Mouse (Mus musculus) neutrophil, adult 59 days (primary cell): ENCODE results near the gene Mcemp1. TPM values are rescaled to one million over a fixed set of nuclear protein-coding genes. Genes with fewer than 3 reads are reported as not detected.

ENCODE experiments used
- total RNA-seq, 2 experiments: library from RNA; stranded (reverse); gene quantifications; 1 replicate in 1 of 2; 2 replicates in 1 of 2; pipeline ENCODE4 v1.2.4; 2023

The Mcemp1 gene
- total RNA-seq: 100 to 1,000 TPM; 302 to 336 TPM

DNA sequence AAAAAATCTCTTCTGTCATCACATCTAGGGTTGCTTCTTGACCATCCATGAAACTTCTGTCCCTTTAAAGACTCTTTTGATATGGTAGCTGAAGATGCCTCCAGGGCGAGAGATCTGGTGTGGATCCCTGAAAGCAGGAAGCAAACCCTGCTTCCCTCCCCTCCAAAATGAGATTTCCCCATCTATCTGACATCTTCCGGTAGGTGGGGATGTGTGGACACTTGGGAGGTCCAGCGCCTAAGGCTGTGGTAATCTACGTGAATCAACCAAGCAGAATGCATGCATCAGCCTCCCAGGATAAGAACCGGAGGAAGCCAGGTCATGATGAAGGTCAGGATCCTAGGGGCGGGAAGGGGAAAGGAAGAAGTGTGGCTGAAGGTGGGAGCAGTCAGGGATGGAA, at the start of gene Mcemp1:
Gene Mcemp1 (plus strand): TSS at position 248 of the 400 bp plus-strand sequence.

DNA sequence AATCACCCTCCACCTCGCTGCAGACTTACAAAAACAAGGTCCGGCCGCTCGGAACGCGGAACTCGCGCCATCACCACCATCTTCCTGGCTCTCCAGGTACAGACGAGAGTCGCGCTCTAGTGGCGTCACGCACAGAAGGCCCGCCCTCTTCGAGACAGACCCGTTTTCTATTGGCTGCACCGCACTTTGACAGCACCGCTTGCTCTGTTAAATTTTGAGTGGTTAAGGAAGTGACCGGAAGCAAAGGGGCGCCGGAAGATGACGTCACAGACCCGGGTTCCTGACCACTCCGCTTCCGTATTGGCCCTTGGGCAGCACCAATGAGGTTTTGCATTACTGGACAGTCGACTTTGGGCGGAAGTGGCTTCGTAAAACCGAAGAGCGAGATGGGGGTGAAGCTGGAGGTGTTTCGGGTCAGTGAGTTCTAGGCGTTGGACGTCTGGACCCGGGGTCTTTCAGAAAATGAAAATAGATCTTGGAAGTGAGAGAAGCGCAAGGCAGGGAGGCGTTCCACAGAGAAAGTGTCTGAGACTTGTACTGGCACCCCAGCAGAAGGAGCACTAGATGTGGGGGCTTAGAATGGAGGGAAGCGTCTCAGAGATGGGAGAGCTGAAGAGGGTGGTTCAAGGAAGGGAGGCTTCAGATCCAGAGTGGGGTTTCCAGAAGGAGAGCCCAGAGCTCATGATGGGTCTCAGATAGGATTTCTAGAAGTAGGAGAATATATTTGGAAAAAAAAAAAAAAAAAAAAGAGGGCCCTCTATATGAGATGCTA, 44.2 kb upstream of the Mcemp1 start, which contains the start of the genes Xab2 and Pet100:
Gene Xab2 (minus strand): TSS at position 118 of the 772 bp plus-strand sequence.
Gene Pet100 (plus strand): TSS at position 350 of the 772 bp plus-strand sequence.

DNA sequence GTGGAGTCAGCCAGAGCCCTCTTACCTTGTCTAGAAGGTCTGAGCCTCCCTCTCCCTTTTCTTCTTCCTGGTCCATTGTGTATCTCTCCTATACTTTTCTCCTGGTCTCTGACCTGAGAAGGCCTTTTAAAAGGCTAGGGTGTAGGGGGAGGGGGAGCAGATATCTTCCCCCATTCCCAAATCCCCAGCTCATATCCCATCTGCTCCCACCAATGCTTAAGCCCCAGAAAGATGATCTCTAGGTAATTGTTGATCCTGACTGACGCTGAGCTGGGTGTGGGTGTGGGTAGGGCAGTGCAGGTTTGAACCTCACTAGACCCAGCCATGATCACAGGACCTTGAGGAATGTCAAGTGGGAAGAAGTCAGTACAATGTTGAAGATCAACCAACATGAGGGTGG, 40.1 kb upstream of the Mcemp1 start, which contains the start of gene Pcp2:
Gene Pcp2 (minus strand): TSS at position 101 of the 400 bp plus-strand sequence.

DNA sequence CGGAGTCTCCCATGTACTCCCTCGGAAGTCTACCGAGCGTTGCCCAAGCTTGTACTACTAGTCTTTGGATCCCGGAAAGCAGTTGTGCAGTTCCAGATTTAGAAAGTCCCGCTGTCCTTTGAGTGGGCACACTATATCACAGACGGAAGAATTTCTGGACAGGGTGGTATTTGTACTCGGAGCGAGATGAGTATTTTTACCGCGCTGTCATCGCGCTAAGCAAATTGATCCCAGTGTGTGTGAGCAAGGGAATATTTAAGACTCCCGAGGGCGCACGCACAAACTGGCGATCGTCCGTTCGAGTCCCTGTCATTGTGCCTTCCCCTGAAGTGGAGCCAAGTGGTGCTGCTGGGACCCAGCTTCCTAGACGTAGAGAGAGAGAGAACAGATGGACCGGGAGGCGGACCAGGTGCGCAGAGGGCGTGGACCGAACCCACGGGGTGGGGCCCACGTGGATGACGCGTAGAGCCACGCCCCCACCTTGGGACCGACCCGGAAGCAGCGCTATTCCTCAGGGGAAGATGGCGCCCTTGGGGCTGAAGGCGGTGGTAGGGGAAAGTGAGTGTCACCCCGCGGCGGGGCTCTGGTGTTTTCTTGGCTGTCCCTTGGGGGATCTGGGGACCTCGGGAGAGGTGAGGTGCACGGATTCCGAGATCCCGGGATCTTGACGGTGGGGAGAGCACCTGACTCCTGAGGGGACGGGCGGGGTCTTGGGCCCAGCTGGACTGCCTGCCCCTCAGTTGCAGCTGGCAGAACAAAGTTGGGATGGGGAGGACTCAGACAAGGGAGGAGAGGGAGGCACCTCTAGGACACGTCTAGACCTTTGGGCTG, 34.7 kb upstream of the Mcemp1 start, which contains the start of gene Stxbp2:
Gene Stxbp2 (plus strand): TSS at position 309 of the 831 bp plus-strand sequence.

DNA sequence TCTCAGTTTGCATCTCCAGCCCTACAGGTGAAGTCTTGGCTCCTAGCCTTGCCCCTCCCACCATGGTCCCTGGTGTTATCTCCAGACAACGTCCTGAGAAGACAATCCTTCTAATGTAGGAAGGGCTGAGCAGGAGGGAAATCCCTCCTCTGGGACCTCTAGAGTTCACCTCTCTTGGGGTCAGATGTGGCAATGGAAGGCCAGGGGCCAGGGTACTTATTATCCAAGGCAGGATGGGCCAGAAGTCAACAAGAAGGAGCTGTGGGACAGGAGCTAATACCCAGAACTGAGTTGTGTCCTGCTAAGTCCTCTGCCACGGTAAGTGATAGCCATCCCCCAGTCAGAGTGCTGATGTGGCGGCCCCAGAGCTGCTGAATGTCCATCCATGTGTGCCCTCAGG, 10.0 kb upstream of the Mcemp1 start, which contains the start of gene Retn:
Gene Retn (plus strand): TSS at position 245 of the 400 bp plus-strand sequence.

DNA sequence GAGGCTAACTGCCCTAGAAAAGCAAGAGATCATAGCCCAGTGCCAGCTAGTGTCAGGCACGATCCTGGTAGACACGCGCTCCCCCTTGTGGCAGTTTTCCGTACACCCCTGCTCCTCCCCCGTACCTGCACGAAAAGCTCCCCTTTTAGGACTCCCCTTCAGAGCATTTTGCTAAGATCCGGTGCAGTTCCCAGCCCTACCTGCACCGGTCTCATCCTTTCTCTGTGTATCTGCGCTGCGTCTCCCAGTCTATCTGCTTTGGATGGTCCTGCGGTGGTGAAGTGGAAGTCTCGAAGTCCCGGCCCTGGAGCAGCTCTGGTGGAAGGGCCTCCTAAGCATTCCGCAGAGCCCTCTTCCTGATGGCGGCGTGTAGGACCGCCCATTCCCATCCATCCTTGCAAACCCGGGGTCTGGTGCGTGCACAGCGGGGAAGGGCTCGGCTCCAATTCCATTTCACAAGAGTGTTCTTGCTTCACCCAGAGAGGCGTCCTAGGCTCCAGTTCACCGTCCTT, 6.5 kb downstream of the Mcemp1 start, which contains the start of gene Fcor:
Gene Fcor (minus strand): TSS at position 383 of the 512 bp plus-strand sequence.

DNA sequence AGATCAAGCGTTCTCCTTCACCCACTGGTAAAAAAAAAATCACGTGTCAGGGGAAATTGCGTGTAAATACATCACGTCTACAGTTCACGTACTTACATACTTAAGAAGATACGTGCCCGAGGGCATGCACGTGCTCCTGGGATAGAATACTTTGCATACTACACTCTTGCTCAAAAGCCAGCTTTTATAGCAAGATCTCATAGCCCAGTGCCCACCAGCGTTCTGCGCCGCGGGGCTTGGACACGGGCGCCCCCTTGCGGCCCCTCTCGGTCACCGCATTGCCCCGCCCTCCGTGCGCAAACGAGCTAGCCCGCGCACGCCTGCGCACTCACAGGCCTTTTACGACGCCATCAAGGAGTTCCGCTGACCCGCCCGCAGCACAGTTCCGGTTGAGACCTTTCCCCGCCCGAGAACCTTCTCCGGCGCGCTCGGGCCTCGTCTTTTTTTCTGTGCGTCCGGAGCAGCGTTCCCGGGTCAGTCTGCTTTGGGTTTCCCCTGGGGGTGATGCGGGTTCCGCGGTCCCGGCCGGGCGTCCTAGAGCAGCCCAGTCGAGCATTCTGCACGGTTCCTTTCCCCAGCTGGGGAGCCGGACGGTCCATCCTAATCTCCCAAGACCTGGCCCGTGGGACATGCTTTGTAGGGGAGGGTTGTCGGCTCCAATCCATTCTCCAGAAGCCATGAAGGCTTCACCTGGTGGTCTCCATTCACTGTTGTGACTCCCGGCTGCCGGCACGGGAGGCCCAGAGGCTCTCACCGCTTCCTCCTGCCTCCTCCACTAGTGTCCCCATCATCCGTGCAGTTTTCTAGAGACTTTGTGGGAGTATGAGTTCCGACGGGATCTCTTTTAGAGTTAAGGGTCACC, 10.8 kb downstream of the Mcemp1 start, which contains the start of gene Trappc5:
Gene Trappc5 (plus strand): TSS at position 169 of the 862 bp plus-strand sequence.

DNA sequence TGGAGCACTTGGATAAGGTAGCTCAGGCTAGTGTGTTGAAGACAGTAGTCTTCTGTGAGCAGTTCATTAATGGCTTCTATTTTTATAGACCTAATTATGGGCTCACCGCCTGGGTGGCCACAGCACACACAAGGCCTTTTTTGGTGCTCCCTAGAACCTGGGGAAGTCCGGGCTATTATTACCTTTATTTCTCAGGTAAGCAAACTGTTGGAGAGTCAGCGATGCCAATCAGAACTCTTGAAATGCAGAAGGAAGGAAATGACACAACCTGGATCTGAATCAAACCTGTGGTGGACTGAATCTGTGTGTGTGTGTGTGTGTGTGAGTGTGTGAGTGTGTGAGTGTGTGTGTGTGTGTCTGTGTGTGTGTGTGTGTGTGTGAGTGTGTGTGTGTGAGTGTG, 28.6 kb downstream of the Mcemp1 start, which contains the start of gene Fcer2a:
Gene Fcer2a (minus strand): TSS at position 55 of the 400 bp plus-strand sequence.

Other genes with a start within 250 kb of the Mcemp1 start
- under 1 TPM; 0.27 to 0.66 TPM for gene Pex11g, start 198.1 kb upstream of the Mcemp1 start, total RNA-seq
- 1 to 10 TPM in 1 of 2 experiments, under 1 TPM in 1; 0.71 to 1.2 TPM for gene Tex45, start 194.9 kb upstream of the Mcemp1 start, total RNA-seq
- 1 to 10 TPM; 3.3 to 4.2 TPM for gene Zfp358, start 172.6 kb upstream of the Mcemp1 start, total RNA-seq
- gene Mcoln1, start 165.3 kb upstream of the Mcemp1 start, total RNA-seq: 10 to 100 TPM; 27.4 to 35.4 TPM
- 10 to 100 TPM; 21.9 to 29.6 TPM for gene Pnpla6, start 150.4 kb upstream of the Mcemp1 start, total RNA-seq
- gene C330021F23Rik, start 97.8 kb upstream of the Mcemp1 start, total RNA-seq: not detected
- gene Camsap3, start 78.5 kb upstream of the Mcemp1 start, total RNA-seq: not detected
- 10 to 100 TPM; 41.2 to 47.3 TPM for gene Xab2, start 44.4 kb upstream of the Mcemp1 start, total RNA-seq
- 100 to 1,000 TPM; 117 to 126 TPM for gene Pet100, start 44.2 kb upstream of the Mcemp1 start, total RNA-seq
- not detected for gene Pcp2, start 40.2 kb upstream of the Mcemp1 start, total RNA-seq
- 100 to 1,000 TPM; 351 TPM for gene Stxbp2, start 34.8 kb upstream of the Mcemp1 start, total RNA-seq
- gene Retn, start 10.0 kb upstream of the Mcemp1 start, total RNA-seq: 1 to 10 TPM in 1 of 2 experiments, under 1 TPM in 1; 0.71 to 1.1 TPM
- 1 to 10 TPM; 4.4 to 4.5 TPM for gene Fcor, start 6.6 kb downstream of the Mcemp1 start, total RNA-seq
- 10 to 100 TPM; 11.7 to 15.6 TPM for gene Trappc5, start 10.5 kb downstream of the Mcemp1 start, total RNA-seq
- under 1 TPM; 0.31 to 0.53 TPM for gene Fcer2a, start 28.4 kb downstream of the Mcemp1 start, total RNA-seq
- not detected for gene Clec4g, start 54.9 kb downstream of the Mcemp1 start, total RNA-seq
- 1 to 10 TPM; 5.8 to 9.3 TPM for gene Cd209a, start 83.2 kb downstream of the Mcemp1 start, total RNA-seq
- not detected for gene Cd209e, start 188.6 kb downstream of the Mcemp1 start, total RNA-seq
- 1 to 10 TPM in 1 of 2 experiments, under 1 TPM in 1; 0.67 to 2.6 TPM for gene Cd209d, start 212.8 kb downstream of the Mcemp1 start, total RNA-seq